18 mouse cellular contexts compared by ENCODE assay signal in genomic region chr10:23052480-23053378, GRCm38 (mm10).
A peak's percentile ranks its signal among the peaks of the same experiment; 100 is the strongest.
DNase-seq lines count a peak whose midpoint lies in the region; ATAC-seq and TF ChIP-seq lines count a peak whose summit lies in the region.
"Had no signal": no experiment of that assay in that cellular context is flagged by ENCODE, and none has a peak within 500 bp of the region (broad histone marks: within the 10 kb centered on the region; RNA-seq: fewer than 3 reads in every experiment).

No protein-coding gene starts in this region.

- no peak overlapping the region for H3K4me2 ChIP-seq in kidney, embryonic 16.5 days (replicated peaks; ENCODE audit: low read depth, low read length)
- H3K4me2 ChIP-seq: embryonic facial prominence, embryonic 13.5 days; heart, embryonic 11.5 days; hindbrain, embryonic 13.5 days; neural tube, embryonic 15.5 days had no signal

- H3K9me3 ChIP-seq in kidney, embryonic 16.5 days (ENCODE audit: low read length) = no peaks in the 10 kb centered on the region
- H3K9me3 ChIP-seq: embryonic facial prominence, embryonic 13.5 days; hindbrain, embryonic 13.5 days; neural tube, embryonic 15.5 days had no signal

- H3K4me3 ChIP-seq in kidney, embryonic 16.5 days (ENCODE audit: low read length) = no peak overlapping the region
- H3K4me3 ChIP-seq in lung, adult 2 months (replicated peaks; ENCODE audit: extremely low read depth, low read depth, low read length) = no peak overlapping the region
- H3K4me3 ChIP-seq: embryonic facial prominence, embryonic 13.5 days; hindbrain, embryonic 13.5 days; myocyte; neural tube, embryonic 15.5 days had no signal

- peak; percentile 91 for ATAC-seq in kidney, embryonic 16.5 days (ENCODE audit: low FRiP score, low TSS enrichment)
- no peak for ATAC-seq in erythroid progenitor cell, adult 5-6 weeks (replicated peaks; ENCODE audit: low FRiP score, poor library complexity, severe bottlenecking)

- no peak for TF ChIP-seq POLR2A in lung, adult 2 months (IDR thresholded peaks at IDR 0.05; ENCODE audit: borderline replicate concordance, extremely low read depth, low read depth, low read length)

- H3K27ac ChIP-seq in kidney, embryonic 16.5 days (ENCODE audit: low read length) = peak overlapping the region; percentile 90; the same call in 1 of the 2 replicates
- H3K27ac ChIP-seq: embryonic facial prominence, embryonic 13.5 days; hindbrain, embryonic 13.5 days; neural tube, embryonic 15.5 days had no signal

- no peaks in the 10 kb centered on the region for H3K27me3 ChIP-seq in kidney, embryonic 16.5 days (ENCODE audit: insufficient read depth, low read length)
- H3K27me3 ChIP-seq: embryonic facial prominence, embryonic 13.5 days; hindbrain, embryonic 13.5 days; neural tube, embryonic 15.5 days had no signal

- H3K9ac ChIP-seq in kidney, embryonic 16.5 days (replicated peaks; ENCODE audit: low read length) = no peak overlapping the region
- H3K9ac ChIP-seq: embryonic facial prominence, embryonic 13.5 days; hindbrain, embryonic 13.5 days; neural tube, embryonic 15.5 days had no signal

- WGBS in kidney, embryonic 16.5 days = 27% methylated on average over 11 of the region's 11 CpGs
- 59% methylated on average over 11 of the region's 11 CpGs for WGBS in lung, adult 2 months

- H3K4me1 ChIP-seq in kidney, embryonic 16.5 days (ENCODE audit: insufficient read depth, low read length) = peaks cover 15% of the 10 kb centered on the region
- H3K4me1 ChIP-seq in lung, adult 2 months (ENCODE audit: control insufficient read depth, insufficient read depth, low read length) = no peaks in the 10 kb centered on the region; the same call in 1 of the 2 replicates
- H3K4me1 ChIP-seq: embryonic facial prominence, embryonic 13.5 days; hindbrain, embryonic 13.5 days; neural tube, embryonic 15.5 days had no signal

- no peaks in the 10 kb centered on the region for H3K36me3 ChIP-seq in kidney, embryonic 16.5 days (ENCODE audit: insufficient read depth, low read length)
- H3K36me3 ChIP-seq: embryonic facial prominence, embryonic 13.5 days; hindbrain, embryonic 13.5 days; neural tube, embryonic 15.5 days had no signal

- no peak for TF ChIP-seq CTCF in lung, adult 2 months (IDR thresholded peaks at IDR 0.05; ENCODE audit: insufficient read depth, low read length)

- peak; percentile 1 to 7 for DNase-seq in kidney, adult 8-10 months
- peak; percentile 8 for DNase-seq in lung, adult 2 months
- peak; percentile 64 for DNase-seq in lung, postnatal 36 days
- no peak for DNase-seq in embryo, embryonic 9.5 days (ENCODE audit: extremely low spot score)
- no peak for DNase-seq in thymus, postnatal 25 days
- DNase-seq: adrenal gland, postnatal 36 days; cerebellum, adult 8-10 months; gastrocnemius, postnatal 25 days; heart, postnatal 14 days; liver; midbrain, embryonic 14.5 days had no signal

Comparison
In these comparisons a context has a peak if more than half of its experiments do, and no peak if none do; other contexts are left out.
1. DNase-seq: peak in kidney, adult 8-10 months (2 of 2), lung, adult 2 months (single experiment) and lung, postnatal 36 days (single experiment); none in embryo, embryonic 9.5 days (single experiment) and thymus, postnatal 25 days (single experiment).